Mouse (Mus musculus) hindbrain, embryonic 14.5 days (tissue): ENCODE results near the gene Mylk2. TPM values are rescaled to one million over a fixed set of nuclear protein-coding genes. Genes with fewer than 3 reads are reported as not detected.

Experiments
- ATAC-seq: fragments of 200-750 bp; cut with Nextera tagmentation; 2 replicates; pipeline ENCODE4 v1.8.0; 2017; ENCODE audit warnings: moderate number of reproducible peaks, mild to moderate bottlenecking, moderate TSS enrichment, moderate library complexity; ENCODE audit not compliant: low FRiP score
- DNase-seq: peaks from one replicate; pipeline ENCODE4 v3.0.0-alpha.2; 2015; ENCODE audit warnings: low spot score
- H3K27ac ChIP-seq: fragments of 300-500 bp; sonication (generic); 2 replicates; pipeline ENCODE4 v1.5.1; 2014; ENCODE audit warnings: mild to moderate bottlenecking, moderate library complexity
- H3K27me3 ChIP-seq: fragments of 300-500 bp; sonication (generic); 2 replicates; pipeline ENCODE4 v1.6.1; 2014; ENCODE audit warnings: mild to moderate bottlenecking, low read length, mixed read lengths; ENCODE audit not compliant: control insufficient read depth, insufficient read depth
- H3K36me3 ChIP-seq: fragments of 300-500 bp; sonication (generic); replicated peaks from 2 replicates; pipeline ENCODE4 v1.6.1; 2014; ENCODE audit not compliant: control insufficient read depth, insufficient read depth
- H3K4me1 ChIP-seq: fragments of 300-500 bp; sonication (generic); replicated peaks from 2 replicates; pipeline ENCODE4 v1.6.1; 2014; ENCODE audit warnings: antibody characterized with exemption, low read length, mixed read lengths; ENCODE audit not compliant: control insufficient read depth, insufficient read depth
- H3K4me2 ChIP-seq: fragments of 300-500 bp; sonication (generic); replicated peaks from 2 replicates; pipeline ENCODE4 v1.6.1; 2014; ENCODE audit warnings: mild to moderate bottlenecking, moderate library complexity
- H3K4me3 ChIP-seq: fragments of 300-500 bp; sonication (generic); replicated peaks from 2 replicates; pipeline ENCODE4 v1.5.1; 2014; ENCODE audit warnings: mild to moderate bottlenecking, low read length
- H3K9ac ChIP-seq: fragments of 300-500 bp; sonication (generic); 2 replicates; pipeline ENCODE4 v1.6.1; 2014
- H3K9me3 ChIP-seq: fragments of 300-500 bp; sonication (generic); 2 replicates; pipeline ENCODE4 v1.6.1; 2016; ENCODE audit warnings: low read length; ENCODE audit not compliant: control insufficient read depth
- WGBS: fragments of 180-500 bp; shearing (Covaris S2); extraction: QIAGEN DNeasy Blood & Tissue Kit; methylation state at CpG from one replicate; pipeline ENCODE4 v1.1.7; 2014; 5-methylcytosine and 5-hydroxymethylcytosine counted together
- polyA plus RNA-seq: library from polyadenylated mRNA; unstranded; fragments of >200 nt; fragmentation: Nextera tagmentation; extraction: Ambion mirVana; gene quantifications from 2 replicates; pipeline ENCODE4 v1.2.1, GENCODE M21; 2014

Mylk2 gene
- polyA plus RNA-seq, 1 experiment from 2014 or later, result not detected

GRCm38 (mm10) chr2:152909848-152910247 is 1.3 kb upstream of the Mylk2 start:
- no peak overlapping the region for H3K4me3 ChIP-seq
- no peak for DNase-seq
- ATAC-seq, result no peak
- H3K4me2 ChIP-seq, result no peak overlapping the region
- no peak overlapping the region for H3K9ac ChIP-seq
- H3K9me3 ChIP-seq, result no peaks in the 10 kb centered on the region
- H3K27ac ChIP-seq, result no peak overlapping the region
- no peaks in the 10 kb centered on the region for H3K4me1 ChIP-seq
- H3K36me3 ChIP-seq, result no peaks in the 10 kb centered on the region
- H3K27me3 ChIP-seq, result peaks cover 36% of the 10 kb centered on the region
- 86% methylated on average over 6 of the region's 6 CpGs for WGBS

- no peak overlapping the region for H3K4me3 ChIP-seq
- no peaks in the 10 kb centered on the region for H3K9me3 ChIP-seq
- no peak overlapping the region for H3K27ac ChIP-seq
- no peak for ATAC-seq
- H3K9ac ChIP-seq, result no peak overlapping the region
- H3K27me3 ChIP-seq, result peaks cover 36% of the 10 kb centered on the region
- H3K36me3 ChIP-seq, result no peaks in the 10 kb centered on the region
- no peaks in the 10 kb centered on the region for H3K4me1 ChIP-seq
- no peak overlapping the region for H3K4me2 ChIP-seq
- DNase-seq, result no peak
- WGBS, result 39% methylated on average over 6 of the region's 6 CpGs
Measured at GRCm38 (mm10) chr2:152911432-152911831, 280 bp downstream of the Mylk2 start.

GRCm38 (mm10) chr2:152913471-152913870 is 2.3 kb downstream of the Mylk2 start:
- ATAC-seq, result no peak
- 48% methylated on average over 7 of the region's 7 CpGs for WGBS

GRCm38 (mm10) chr2:152914310-152915120 is 3.4 kb downstream of the Mylk2 start:
- Histone ChIP-seq H3K4me3 (no peak overlapping the region; the same call in 1 of the 2 replicates), H3K4me2 (peak overlapping the region; percentile 45), H3K9me3 (no peaks in the 10 kb centered on the region), H3K27ac (no peak overlapping the region), H3K36me3 (no peaks in the 10 kb centered on the region), H3K27me3 (peaks cover 36% of the 10 kb centered on the region), H3K9ac (peak overlapping the region; percentile 39), H3K4me1 (no peaks in the 10 kb centered on the region)
- DNase-seq, result peak; percentile 94
- peak; percentile 78 for ATAC-seq
- 5% methylated on average over 18 of the region's 18 CpGs for WGBS

More at GRCm38 (mm10) chr2:152913471-152913870, 2.3 kb downstream of the Mylk2 start:
- Histone ChIP-seq H3K4me3 (no peak overlapping the region), H3K27ac (no peak overlapping the region), H3K36me3 (no peaks in the 10 kb centered on the region), H3K9ac (no peak overlapping the region), H3K4me2 (no peak overlapping the region), H3K4me1 (no peaks in the 10 kb centered on the region), H3K27me3 (peaks cover 36% of the 10 kb centered on the region), H3K9me3 (no peaks in the 10 kb centered on the region)
- DNase-seq, result no peak

- Histone ChIP-seq H3K9me3 (no peaks in the 10 kb centered on the region), H3K27me3 (peaks cover 35% of the 10 kb centered on the region), H3K4me3 (no peak overlapping the region), H3K36me3 (no peaks in the 10 kb centered on the region), H3K9ac (no peak overlapping the region), H3K4me2 (no peak overlapping the region), H3K4me1 (no peaks in the 10 kb centered on the region), H3K27ac (no peak overlapping the region)
- WGBS, result 73% methylated on average over 4 of the region's 4 CpGs
- no peak for DNase-seq
- no peak for ATAC-seq
Measured at GRCm38 (mm10) chr2:152915453-152915852, 4.3 kb downstream of the Mylk2 start.

- H3K4me2 ChIP-seq, result no peak overlapping the region
Measured at GRCm38 (mm10) chr2:152916111-152916510, 5.0 kb downstream of the Mylk2 start.

GRCm38 (mm10) chr2:152917671-152918070 is 6.5 kb downstream of the Mylk2 start:
- H3K27me3 ChIP-seq, result peaks cover 13% of the 10 kb centered on the region
- ATAC-seq (no peak), DNase-seq (no peak)
- no peaks in the 10 kb centered on the region for H3K4me1 ChIP-seq
- H3K36me3 ChIP-seq, result no peaks in the 10 kb centered on the region
- WGBS, result 51% methylated on average over 9 of the region's 9 CpGs
- H3K9me3 ChIP-seq, result no peaks in the 10 kb centered on the region
- no peak overlapping the region for H3K9ac ChIP-seq
- no peak overlapping the region for H3K27ac ChIP-seq
- no peak overlapping the region for H3K4me3 ChIP-seq
- no peak overlapping the region for H3K4me2 ChIP-seq

More at GRCm38 (mm10) chr2:152916111-152916510, 5.0 kb downstream of the Mylk2 start:
- Histone ChIP-seq H3K4me3 (no peak overlapping the region), H3K9me3 (no peaks in the 10 kb centered on the region), H3K27me3 (peaks cover 28% of the 10 kb centered on the region), H3K36me3 (no peaks in the 10 kb centered on the region), H3K9ac (no peak overlapping the region), H3K4me1 (no peaks in the 10 kb centered on the region), H3K27ac (no peak overlapping the region)
- no peak for ATAC-seq
- no peak for DNase-seq
- 52% methylated on average over 5 of the region's 5 CpGs for WGBS

GRCm38 (mm10) chr2:152922376-152922775 is 11.2 kb downstream of the Mylk2 start:
- H3K36me3 ChIP-seq, result no peaks in the 10 kb centered on the region
- DNase-seq, result no peak
- H3K27me3 ChIP-seq, result no peaks in the 10 kb centered on the region
- no peak overlapping the region for H3K9ac ChIP-seq
- WGBS, result 30% methylated on average over 6 of the region's 7 CpGs
- H3K4me2 ChIP-seq, result no peak overlapping the region
- H3K4me3 ChIP-seq, result no peak overlapping the region
- no peak; the same call in 1 of the 2 replicates for ATAC-seq
- H3K4me1 ChIP-seq, result no peaks in the 10 kb centered on the region
- no peaks in the 10 kb centered on the region for H3K9me3 ChIP-seq
- no peak overlapping the region for H3K27ac ChIP-seq

GRCm38 (mm10) chr2:152923621-152924020 is 12.5 kb downstream of the Mylk2 start:
- Histone ChIP-seq H3K27me3 (no peaks in the 10 kb centered on the region), H3K4me1 (no peaks in the 10 kb centered on the region), H3K4me2 (no peak overlapping the region), H3K27ac (no peak overlapping the region), H3K4me3 (no peak overlapping the region), H3K9me3 (no peaks in the 10 kb centered on the region), H3K9ac (no peak overlapping the region), H3K36me3 (no peaks in the 10 kb centered on the region)
- 62% methylated on average over 3 of the region's 3 CpGs for WGBS
- ATAC-seq (no peak), DNase-seq (no peak)
